Mouse (Mus musculus) embryonic facial prominence, embryonic 12.5 days (tissue): ENCODE measurements around the gene Fam114a1. TPM values are rescaled to one million over a fixed set of nuclear protein-coding genes. Genes with fewer than 3 reads are reported as not detected.

Experiments used
- ATAC-seq: fragments of 200-750 bp; cut with Nextera tagmentation; 2 replicates; pipeline ENCODE4 v1.8.0; 2017; ENCODE audit not compliant: insufficient number of reproducible peaks, insufficient read depth, low FRiP score, low TSS enrichment
- H3K27ac ChIP-seq: fragments of 300-500 bp; sonication (generic); 2 replicates; pipeline ENCODE4 v1.5.1; 2016; ENCODE audit warnings: mild to moderate bottlenecking
- H3K27me3 ChIP-seq: fragments of 300-500 bp; sonication (generic); 2 replicates; pipeline ENCODE4 v1.6.1; 2016; ENCODE audit warnings: mild to moderate bottlenecking, moderate library complexity
- H3K36me3 ChIP-seq: fragments of 300-500 bp; sonication (generic); 2 replicates; pipeline ENCODE4 v1.6.1; 2016; ENCODE audit warnings: mild to moderate bottlenecking
- H3K4me1 ChIP-seq: fragments of 300-500 bp; sonication (generic); 2 replicates; pipeline ENCODE4 v1.6.1; 2016
- H3K4me2 ChIP-seq: fragments of 300-500 bp; sonication (generic); replicated peaks from 2 replicates; pipeline ENCODE4 v1.6.1; 2016; ENCODE audit warnings: mild to moderate bottlenecking, moderate library complexity
- H3K4me3 ChIP-seq: fragments of 300-500 bp; sonication (generic); 2 replicates; pipeline ENCODE4 v1.5.1; 2016; ENCODE audit warnings: mild to moderate bottlenecking
- H3K9ac ChIP-seq: fragments of 300-500 bp; sonication (generic); 2 replicates; pipeline ENCODE4 v1.6.1; 2016; ENCODE audit warnings: mild to moderate bottlenecking, moderate library complexity
- H3K9me3 ChIP-seq: fragments of 300-500 bp; sonication (generic); 2 replicates; pipeline ENCODE4 v1.6.1; 2016; ENCODE audit warnings: mild to moderate bottlenecking, moderate library complexity
- WGBS: fragments of 180-500 bp; shearing (Covaris S2); methylation state at CpG from one replicate; pipeline ENCODE4 v1.1.7; 2016; 5-methylcytosine and 5-hydroxymethylcytosine counted together
- polyA plus RNA-seq: library from polyadenylated mRNA; unstranded; fragments of >200 nt; fragmentation: Nextera tagmentation; extraction: Ambion mirVana; gene quantifications from 2 replicates; pipeline ENCODE4 v1.2.1, GENCODE M21; 2016

The Fam114a1 gene
- 29.4 and 32.8 TPM in 2 replicates for polyA plus RNA-seq

DNA sequence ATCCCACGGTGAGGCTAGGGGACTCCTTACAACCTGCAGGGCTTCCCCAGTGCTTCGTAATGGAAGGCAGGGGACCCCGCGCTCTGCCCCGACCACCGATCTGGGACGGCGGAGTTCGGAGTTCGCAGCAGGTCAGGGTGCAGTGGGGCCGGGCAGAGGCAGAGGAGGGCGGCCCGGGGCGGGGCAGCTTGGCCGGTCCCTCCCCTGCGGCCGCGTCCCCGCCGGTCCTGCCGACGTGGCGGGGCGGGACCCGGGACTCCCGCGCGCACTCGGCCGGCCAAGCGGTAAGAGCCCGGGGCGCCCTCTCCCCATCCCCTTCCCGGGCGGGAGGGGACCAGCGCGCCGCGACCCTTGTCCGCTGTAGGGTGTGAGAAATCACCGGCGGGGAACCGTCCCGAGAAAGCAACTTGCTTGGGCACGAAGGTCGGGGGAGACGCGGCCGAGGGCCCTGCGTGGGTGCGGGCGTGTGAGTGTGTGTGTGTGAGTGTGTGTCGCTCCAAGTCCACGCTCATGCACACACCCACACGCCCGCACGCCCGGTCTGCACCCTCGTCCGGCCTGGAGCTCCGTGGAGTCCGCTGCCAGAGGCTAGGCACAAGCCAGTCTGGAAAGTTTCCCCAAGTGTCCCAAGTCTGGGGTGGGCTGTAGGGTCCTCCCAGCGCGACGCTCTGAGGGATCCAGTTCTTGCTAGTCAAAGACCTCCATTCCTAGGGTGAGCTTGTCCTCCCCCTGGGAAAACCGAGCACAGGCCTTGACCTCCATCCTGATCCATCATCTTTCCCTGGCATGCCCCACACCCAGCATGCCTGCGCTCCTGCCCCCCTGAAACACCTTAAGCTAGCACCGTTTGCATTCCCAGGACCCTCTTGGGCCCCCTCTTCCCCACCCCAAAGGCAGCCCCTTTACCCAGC lies at the start of gene Fam114a1:
Gene Fam114a1, plus strand, starts transcription at position 211 of the 911 bp plus-strand sequence.
- peak within 1 kb of the TSS; percentile 52; the same call in 1 of the 2 replicates for H3K27ac ChIP-seq
- H3K27me3 ChIP-seq = no peaks in the 10 kb centered on the region
- peak; percentile 77 for ATAC-seq
- peak within 1 kb of the TSS; percentile 73 for H3K4me3 ChIP-seq
- H3K9me3 ChIP-seq = no peaks in the 10 kb centered on the region
- H3K4me1 ChIP-seq = peaks cover 11% of the 10 kb centered on the region
- H3K36me3 ChIP-seq = no peaks in the 10 kb centered on the region
- peak within 1 kb of the TSS; percentile 78 for H3K9ac ChIP-seq
- H3K4me2 ChIP-seq = peak within 1 kb of the TSS; percentile 84
- under 1% methylated on average over 62 of the region's 68 CpGs for WGBS

- ATAC-seq = no peak
- H3K4me1 ChIP-seq = no peaks in the 10 kb centered on the region
- H3K27ac ChIP-seq = no peak overlapping the region
- H3K4me2 ChIP-seq = no peak overlapping the region
- WGBS = 91% methylated on average over 5 of the region's 5 CpGs
- H3K9me3 ChIP-seq = no peaks in the 10 kb centered on the region
- H3K36me3 ChIP-seq = no peaks in the 10 kb centered on the region
- H3K9ac ChIP-seq = no peak overlapping the region
- no peak overlapping the region for H3K4me3 ChIP-seq
- no peaks in the 10 kb centered on the region for H3K27me3 ChIP-seq
Measured at GRCm38 (mm10) chr5:64922891-64923381, 46.9 kb upstream of the Fam114a1 start.

DNA sequence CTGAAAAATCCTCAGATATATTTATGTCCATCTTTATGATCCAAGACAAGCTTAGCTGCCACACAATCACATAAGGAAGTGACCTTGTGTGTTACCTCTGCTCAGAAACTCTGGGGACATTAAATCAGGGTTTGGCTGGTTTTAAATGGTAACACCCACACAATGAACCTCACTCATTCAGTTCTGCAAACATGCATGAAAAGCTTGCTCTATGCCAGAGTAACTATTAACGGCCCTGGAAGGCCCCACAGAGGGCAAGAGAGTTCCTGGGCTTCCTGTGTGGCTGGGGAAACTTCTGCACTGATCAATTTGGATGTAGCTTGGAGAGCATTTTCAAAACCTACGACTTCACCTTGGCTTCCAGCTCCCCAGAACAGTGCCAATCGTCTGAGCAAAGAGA lies 37.7 kb upstream of the Fam114a1 start:
- H3K27ac ChIP-seq = no peak overlapping the region
- ATAC-seq = no peak
- H3K9ac ChIP-seq = no peak overlapping the region
- H3K27me3 ChIP-seq = no peaks in the 10 kb centered on the region
- no peak overlapping the region for H3K4me3 ChIP-seq
- no peaks in the 10 kb centered on the region for H3K4me1 ChIP-seq
- 59% methylated on average over 3 of the region's 3 CpGs for WGBS
- H3K4me2 ChIP-seq = no peak overlapping the region
- H3K36me3 ChIP-seq = no peaks in the 10 kb centered on the region
- no peaks in the 10 kb centered on the region for H3K9me3 ChIP-seq

DNA sequence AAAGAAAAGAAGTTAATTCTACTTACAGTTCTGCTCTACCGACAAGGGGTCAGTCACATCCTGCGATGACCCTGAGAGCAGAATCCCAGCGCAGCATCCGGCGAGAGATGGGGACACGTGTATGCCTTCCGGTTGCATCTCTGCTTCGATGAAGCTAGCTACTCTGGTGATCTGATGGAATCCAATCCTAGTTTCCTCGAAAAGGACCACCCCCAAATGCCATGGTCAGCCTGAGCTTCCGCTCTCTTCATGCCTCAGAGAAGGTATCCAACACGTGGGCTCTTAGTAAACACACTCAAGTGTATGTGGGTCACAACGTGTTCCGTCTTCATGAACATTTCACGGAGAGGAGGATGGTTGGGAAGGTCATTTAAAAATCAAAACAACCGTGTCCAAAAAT lies 37.1 kb upstream of the Fam114a1 start:
- Histone ChIP-seq H3K27ac (no peak overlapping the region), H3K4me2 (no peak overlapping the region), H3K4me3 (no peak overlapping the region), H3K9ac (no peak overlapping the region), H3K36me3 (no peaks in the 10 kb centered on the region), H3K4me1 (no peaks in the 10 kb centered on the region), H3K9me3 (no peaks in the 10 kb centered on the region), H3K27me3 (no peaks in the 10 kb centered on the region)
- no peak for ATAC-seq
- 76% methylated on average over 15 of the region's 15 CpGs for WGBS

DNA sequence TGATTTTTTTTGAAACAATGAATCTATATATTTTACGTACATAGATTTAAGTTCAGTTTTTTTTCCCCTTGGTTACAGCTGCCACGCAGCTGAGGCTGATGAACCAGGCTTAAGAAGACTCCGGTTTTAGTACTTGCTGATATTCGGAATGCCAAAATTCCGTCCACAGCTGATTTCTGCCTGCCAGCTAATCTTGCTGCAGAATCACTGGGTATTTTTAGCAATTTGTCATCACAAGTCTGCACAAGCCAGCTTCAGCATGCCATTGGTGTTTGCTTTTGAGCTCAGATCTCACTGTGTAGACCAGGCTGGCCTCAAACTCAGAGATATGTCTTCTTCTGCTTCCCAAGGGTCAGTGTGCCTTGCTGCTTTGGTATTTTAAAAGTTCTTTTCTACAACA lies 18.4 kb upstream of the Fam114a1 start:
- H3K27ac ChIP-seq = no peak overlapping the region
- no peaks in the 10 kb centered on the region for H3K9me3 ChIP-seq
- WGBS = 80% methylated on average over 5 of the region's 5 CpGs
- no peaks in the 10 kb centered on the region for H3K36me3 ChIP-seq
- no peak overlapping the region for H3K9ac ChIP-seq
- no peaks in the 10 kb centered on the region for H3K4me1 ChIP-seq
- ATAC-seq = no peak
- no peak overlapping the region for H3K4me3 ChIP-seq
- H3K4me2 ChIP-seq = no peak overlapping the region
- no peaks in the 10 kb centered on the region for H3K27me3 ChIP-seq

- H3K27ac ChIP-seq = no peak overlapping the region
- no peak overlapping the region for H3K4me2 ChIP-seq
- WGBS = 83% methylated on average over 8 of the region's 8 CpGs
Measured at GRCm38 (mm10) chr5:64954931-64955330, 14.9 kb upstream of the Fam114a1 start.

GRCm38 (mm10) chr5:64958991-64959842 lies 10.7 kb upstream of the Fam114a1 start:
- Histone ChIP-seq H3K4me3 (no peak overlapping the region), H3K36me3 (no peaks in the 10 kb centered on the region), H3K27ac (no peak overlapping the region), H3K9ac (no peak overlapping the region), H3K27me3 (no peaks in the 10 kb centered on the region), H3K4me2 (no peak overlapping the region), H3K9me3 (no peaks in the 10 kb centered on the region), H3K4me1 (no peaks in the 10 kb centered on the region)
- ATAC-seq = no peak
- WGBS = 84% methylated on average over 22 of the region's 22 CpGs

More at GRCm38 (mm10) chr5:64954931-64955330, 14.9 kb upstream of the Fam114a1 start:
- Histone ChIP-seq H3K27me3 (no peaks in the 10 kb centered on the region), H3K36me3 (no peaks in the 10 kb centered on the region), H3K4me1 (no peaks in the 10 kb centered on the region), H3K9ac (no peak overlapping the region), H3K9me3 (no peaks in the 10 kb centered on the region), H3K4me3 (no peak overlapping the region)
- ATAC-seq = no peak

DNA sequence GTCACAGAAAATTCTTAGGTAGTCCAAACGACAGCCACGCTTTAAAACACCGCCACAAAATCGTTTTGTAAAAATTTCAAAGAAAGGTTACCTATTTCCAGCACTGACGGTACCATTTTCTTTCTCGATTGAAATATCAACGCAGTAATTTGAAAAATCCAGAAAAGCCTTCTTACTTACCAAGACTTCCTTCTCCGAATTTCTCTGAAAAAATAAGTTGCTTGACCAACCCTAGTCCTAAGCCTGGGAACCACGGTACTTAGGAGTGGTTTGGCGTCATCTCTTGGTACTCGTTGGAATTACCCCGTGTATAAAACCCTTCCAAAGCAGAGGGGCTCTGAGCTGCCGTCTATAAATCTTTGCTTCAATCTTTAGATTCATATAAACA lies 10.0 kb upstream of the Fam114a1 start, which contains the start of gene Tlr6:
Gene Tlr6, minus strand, starts transcription at position 255 of the 388 bp plus-strand sequence.
- Histone ChIP-seq H3K9me3 (no peaks in the 10 kb centered on the region), H3K27ac (no peak within 1 kb of the TSS), H3K4me1 (no peaks in the 10 kb centered on the region), H3K4me3 (no peak within 1 kb of the TSS), H3K9ac (no peak within 1 kb of the TSS), H3K4me2 (no peak within 1 kb of the TSS), H3K27me3 (no peaks in the 10 kb centered on the region), H3K36me3 (no peaks in the 10 kb centered on the region)
- WGBS = 81% methylated on average over 13 of the region's 13 CpGs
- no peak for ATAC-seq

DNA sequence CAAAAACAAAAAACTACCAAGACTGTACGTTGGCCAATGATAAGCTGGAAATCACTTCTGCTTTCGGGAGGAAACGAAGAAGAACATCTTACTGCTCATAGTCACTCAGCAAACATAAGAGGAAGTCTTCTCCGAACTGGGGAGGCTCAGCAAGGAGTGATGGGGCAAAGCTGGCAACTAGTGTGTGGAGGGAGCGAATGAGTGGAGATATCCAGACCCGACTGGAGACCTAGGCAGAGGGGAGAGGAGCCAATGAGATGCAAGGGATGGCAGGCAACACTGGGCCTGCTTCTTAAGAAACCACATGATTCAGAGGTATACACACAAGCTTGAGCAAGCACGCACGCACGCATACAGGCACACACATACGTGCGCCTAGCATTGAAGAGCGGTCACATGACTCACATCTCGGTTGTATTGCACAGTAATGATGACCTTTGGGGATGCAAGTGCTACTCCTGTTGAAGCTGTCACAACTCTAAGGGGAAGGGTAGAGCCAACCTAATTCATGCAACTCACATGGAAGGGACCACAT lies 8.9 kb upstream of the Fam114a1 start:
- no peak overlapping the region for H3K27ac ChIP-seq
- H3K9me3 ChIP-seq = no peaks in the 10 kb centered on the region
- 90% methylated on average over 13 of the region's 13 CpGs for WGBS
- no peaks in the 10 kb centered on the region for H3K27me3 ChIP-seq
- no peaks in the 10 kb centered on the region for H3K36me3 ChIP-seq
- ATAC-seq = no peak
- H3K4me3 ChIP-seq = no peak overlapping the region
- no peak overlapping the region for H3K4me2 ChIP-seq
- no peak overlapping the region for H3K9ac ChIP-seq
- H3K4me1 ChIP-seq = no peaks in the 10 kb centered on the region

DNA sequence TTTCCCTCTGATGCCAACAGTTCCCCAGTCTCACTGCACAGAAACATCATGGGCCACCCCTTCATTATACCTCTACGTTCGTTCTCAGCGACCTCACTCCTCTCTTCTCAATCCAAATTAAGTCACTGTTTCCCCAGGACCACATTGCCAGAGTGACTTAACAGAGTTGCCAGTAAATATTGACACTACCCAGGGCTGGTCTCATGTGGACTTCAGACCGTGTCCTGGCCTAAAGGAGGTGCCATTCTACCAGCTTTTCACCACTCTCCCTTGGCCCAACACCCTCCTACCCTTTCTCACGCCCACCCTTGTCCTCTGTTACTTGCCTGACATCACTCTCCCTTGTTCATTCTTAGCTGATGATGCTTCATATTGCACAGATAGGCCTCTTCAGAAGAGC lies 6.6 kb upstream of the Fam114a1 start:
- Histone ChIP-seq H3K9me3 (no peaks in the 10 kb centered on the region), H3K27me3 (no peaks in the 10 kb centered on the region), H3K9ac (no peak overlapping the region), H3K27ac (no peak overlapping the region), H3K4me2 (no peak overlapping the region), H3K36me3 (no peaks in the 10 kb centered on the region), H3K4me3 (no peak overlapping the region), H3K4me1 (no peaks in the 10 kb centered on the region)
- ATAC-seq = no peak
- WGBS = 83% methylated on average over 5 of the region's 5 CpGs

DNA sequence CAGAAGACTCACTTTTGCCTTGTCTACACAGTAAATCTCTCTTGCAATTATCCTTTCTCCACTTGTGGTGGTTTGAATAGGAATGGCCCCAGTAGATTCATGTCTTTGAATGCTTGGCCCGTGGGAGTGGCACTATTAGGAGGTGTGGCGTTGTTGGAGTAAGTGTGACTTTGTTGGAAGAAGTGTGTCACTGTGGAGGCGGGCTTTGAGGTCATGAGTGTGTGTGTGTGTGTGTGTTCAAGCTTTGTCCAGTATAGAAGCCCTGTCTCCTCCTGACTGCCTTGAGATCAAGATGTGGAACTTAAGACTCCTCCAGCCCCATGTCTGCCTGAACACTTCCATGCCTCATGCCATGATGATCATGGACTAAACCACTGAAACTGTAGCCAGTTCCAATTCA lies 6.1 kb upstream of the Fam114a1 start:
- H3K27me3 ChIP-seq = no peaks in the 10 kb centered on the region
- no peak overlapping the region for H3K4me2 ChIP-seq
- H3K9me3 ChIP-seq = no peaks in the 10 kb centered on the region
- no peak overlapping the region for H3K4me3 ChIP-seq
- H3K4me1 ChIP-seq = no peaks in the 10 kb centered on the region
- WGBS = 75% methylated on average over 3 of the region's 3 CpGs
- H3K36me3 ChIP-seq = no peaks in the 10 kb centered on the region
- no peak overlapping the region for H3K27ac ChIP-seq
- ATAC-seq = no peak
- H3K9ac ChIP-seq = no peak overlapping the region
